Mouse (Mus musculus) left cerebral cortex, adult 6 months (tissue): ENCODE results near the gene Mettl7a1. TPM values are rescaled to one million over a fixed set of nuclear protein-coding genes. Genes with fewer than 3 reads are reported as not detected.

Experiments
- long read RNA-seq, 2 experiments: library from polyadenylated mRNA; unstranded; transcript quantifications; one replicate each; pipeline ENCODE4 v2.0.0; 2019 to 2020
- polyA plus RNA-seq: library from polyadenylated mRNA; unstranded; fragments of <200 nt; fragmentation: Nextera tagmentation; gene quantifications from 2 replicates; pipeline ENCODE4 v1.2.3, GENCODE M21; 2021

Mettl7a1 gene
- polyA plus RNA-seq = 10.1 and 16.3 TPM in 2 replicates
- long read RNA-seq, experiment 1, transcript Mettl7a1-207 (3 exons, 674 nt) = minor isoform, 10 of 114 reads
- long read RNA-seq, experiment 1, transcript Mettl7a1-201 (2 exons, 1,946 nt) = major isoform, 97 of 114 reads
- long read RNA-seq, experiment 1, partial matches to known transcripts = 0 of 114 reads
- long read RNA-seq, experiment 1, other reads (novel, unspliced or antisense) = 5 of 114 reads
- long read RNA-seq, experiment 2, transcript Mettl7a1-207 (3 exons, 674 nt) = minor isoform, 5 of 38 reads
- long read RNA-seq, experiment 2, transcript Mettl7a1-201 (2 exons, 1,946 nt) = major isoform, 29 of 38 reads
- long read RNA-seq, experiment 2, partial matches to known transcripts = 0 of 38 reads
- long read RNA-seq, experiment 2, other reads (novel, unspliced or antisense) = 2 of 38 reads

DNA sequence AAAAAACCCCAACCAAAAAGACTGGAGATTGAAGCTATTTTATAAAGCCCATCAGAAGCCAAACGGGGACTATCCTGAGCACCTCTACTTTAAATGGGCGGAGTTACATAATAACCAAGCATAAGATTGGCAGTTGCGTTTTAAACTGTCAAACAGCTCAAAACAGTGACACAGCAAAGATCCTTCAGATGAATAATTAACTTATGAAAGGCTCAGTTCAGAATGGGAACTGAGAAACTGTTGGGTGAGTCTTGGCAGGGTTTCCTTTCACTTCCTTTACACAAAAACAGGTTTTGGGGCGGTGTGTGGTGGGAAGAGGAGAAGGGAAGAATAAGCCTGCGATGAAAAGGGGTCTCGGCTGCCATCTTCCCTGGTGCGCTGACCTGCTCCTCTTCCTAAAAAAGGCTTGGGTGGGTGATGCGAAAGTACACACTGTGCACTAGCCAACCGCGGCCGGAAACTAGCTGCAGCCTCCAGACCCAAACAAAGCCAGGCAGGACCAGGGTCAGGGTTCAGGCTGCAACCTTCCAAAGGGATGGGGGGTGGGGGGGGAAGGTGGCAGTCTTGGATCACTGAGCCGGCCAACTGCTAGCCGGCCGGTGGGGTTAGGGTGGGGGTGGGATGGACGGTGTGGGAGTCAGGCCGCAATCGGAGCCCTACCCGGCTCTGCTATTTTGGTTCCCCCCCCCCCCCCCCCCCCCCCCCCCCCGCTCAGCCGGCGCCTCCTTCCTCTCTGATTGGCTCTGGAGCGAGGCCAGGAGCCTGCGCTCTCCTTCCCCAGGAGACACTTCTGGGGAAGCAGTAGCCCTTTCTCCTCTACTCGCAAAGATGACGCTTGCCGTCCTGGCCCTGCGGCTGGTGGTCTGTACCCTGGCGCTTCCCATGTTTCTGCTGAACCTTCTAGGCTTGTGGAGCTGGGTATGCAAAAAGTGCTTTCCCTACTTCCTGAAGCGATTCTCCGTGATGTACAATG, at the start of gene Mettl7a1:
Gene Mettl7a1, plus strand, starts transcription at position 122 of the 973 bp plus-strand sequence.

DNA sequence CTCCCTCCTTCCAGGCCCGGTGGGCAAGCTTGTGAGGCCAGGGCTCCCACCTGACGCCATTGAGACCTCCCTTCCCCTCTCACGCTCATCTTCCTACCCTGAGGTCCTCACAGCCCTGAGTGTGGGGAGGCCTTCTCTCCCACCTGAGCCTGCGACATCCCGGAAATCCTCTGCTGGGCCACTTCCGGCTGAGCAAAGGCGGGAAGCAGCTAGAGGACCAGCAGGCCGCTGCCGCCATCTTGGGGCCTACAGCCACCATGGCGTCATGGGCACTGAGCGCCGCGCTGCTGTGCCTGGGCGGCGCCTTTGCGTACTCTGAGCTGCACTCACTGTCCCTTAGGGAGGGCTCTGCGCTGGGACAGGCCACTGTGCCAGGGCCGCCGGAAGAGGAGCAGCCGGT, 23.3 kb upstream of the Mettl7a1 start, which contains the start of gene Tmprss12:
Gene Tmprss12, plus strand, starts transcription at position 212 of the 400 bp plus-strand sequence.

DNA sequence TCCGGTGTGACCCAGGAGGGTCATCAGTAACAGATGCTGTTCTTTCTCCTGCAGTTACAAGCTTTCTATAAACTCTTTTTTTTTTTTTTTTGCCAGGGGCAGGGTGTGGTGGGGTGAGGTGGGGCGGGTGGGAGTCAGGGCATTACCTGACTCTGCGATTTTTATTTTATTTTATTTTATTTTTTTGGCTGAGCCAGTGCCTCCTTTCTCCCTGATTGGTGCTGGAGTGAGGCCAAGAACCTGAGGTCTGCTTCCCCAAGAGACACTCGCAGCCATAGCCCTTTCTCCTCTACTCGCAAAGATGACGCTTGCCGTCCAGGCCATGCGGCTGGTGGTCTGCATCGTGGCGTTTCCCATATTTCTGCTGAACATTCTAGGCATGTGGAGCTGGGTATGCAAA, 30.7 kb downstream of the Mettl7a1 start, which contains the start of gene Mettl7a3:
Gene Mettl7a3, plus strand, starts transcription at position 301 of the 400 bp plus-strand sequence.

DNA sequence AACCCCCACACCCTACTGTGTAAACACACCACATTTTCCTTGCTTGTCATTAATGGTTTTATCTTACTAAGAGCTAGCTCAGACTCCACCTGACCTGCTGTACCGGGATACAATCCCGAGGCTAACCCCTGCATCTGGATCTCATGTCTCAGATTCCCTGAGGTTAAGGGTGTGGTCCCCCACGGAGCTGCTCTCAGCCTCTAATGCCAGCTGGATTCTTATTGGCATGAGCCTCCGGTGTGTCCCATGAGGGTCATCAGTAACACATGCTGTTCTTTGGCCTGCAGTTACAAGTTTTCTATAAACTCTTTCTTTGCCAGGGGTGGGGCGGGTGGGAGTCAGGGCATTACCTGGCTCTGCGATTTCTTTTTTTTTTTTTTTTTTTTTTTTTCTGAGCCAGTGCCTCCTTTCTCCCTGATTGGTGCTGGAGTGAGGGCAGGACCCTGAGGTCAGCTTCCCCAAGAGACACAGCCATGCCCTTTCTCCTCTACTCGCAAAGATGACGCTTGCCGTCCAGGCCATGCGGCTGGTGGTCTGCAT, 48.8 kb downstream of the Mettl7a1 start, which contains the start of the genes Methig1 and Mettl7a2:
Gene Methig1, plus strand, starts transcription at position 439 of the 540 bp plus-strand sequence.
Gene Mettl7a2, plus strand, starts transcription at position 490 of the 540 bp plus-strand sequence.

DNA sequence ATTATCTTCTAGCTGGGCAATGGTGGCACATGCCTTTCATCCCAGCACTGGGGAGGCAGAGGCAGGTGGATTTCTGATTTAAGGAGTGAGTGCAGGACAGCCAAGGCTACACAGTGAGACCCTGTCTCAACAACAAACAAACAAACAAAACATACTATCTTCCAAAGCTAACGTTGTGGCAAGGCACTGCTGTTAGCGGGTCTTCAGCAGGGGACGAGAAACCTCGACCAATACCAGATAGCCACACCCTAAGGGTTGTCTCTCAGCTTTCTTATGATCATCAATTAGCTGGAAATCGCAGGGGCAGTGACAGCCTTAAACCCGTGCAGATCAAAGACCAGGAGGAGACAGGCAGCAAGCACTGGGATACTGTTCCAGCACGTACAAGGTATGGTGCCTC, 60.3 kb downstream of the Mettl7a1 start, which contains the start of gene Higd1c:
Gene Higd1c, plus strand, starts transcription at position 301 of the 400 bp plus-strand sequence.

Other genes with a start within 250 kb of the Mettl7a1 start
- gene Atf1, start 76.3 kb upstream of the Mettl7a1 start, polyA plus RNA-seq = 5.4 and 6.0 TPM in 2 replicates
- gene Tmprss12, start 23.3 kb upstream of the Mettl7a1 start, polyA plus RNA-seq = not detected in 2 replicates
- gene Mettl7a3, start 30.8 kb downstream of the Mettl7a1 start, polyA plus RNA-seq = 0.06 TPM in 1 of 2 replicates, not detected in the other
- not detected in 2 replicates for gene Methig1, start 49.0 kb downstream of the Mettl7a1 start, polyA plus RNA-seq
- not detected in 2 replicates for gene Mettl7a2, start 49.1 kb downstream of the Mettl7a1 start, polyA plus RNA-seq
- gene Higd1c, start 60.4 kb downstream of the Mettl7a1 start, polyA plus RNA-seq = not detected in 2 replicates
- 0.06 TPM in 1 of 2 replicates, not detected in the other for gene Gm5475, start 118.0 kb downstream of the Mettl7a1 start, polyA plus RNA-seq
- gene Slc11a2, start 120.9 kb downstream of the Mettl7a1 start, polyA plus RNA-seq = 15.1 and 16.3 TPM in 2 replicates
- gene Letmd1, start 164.9 kb downstream of the Mettl7a1 start, polyA plus RNA-seq = 64.6 and 76.5 TPM in 2 replicates
- 5.3 and 8.0 TPM in 2 replicates for gene Csrnp2, start 191.3 kb downstream of the Mettl7a1 start, polyA plus RNA-seq
- 13.1 and 18.6 TPM in 2 replicates for gene Tfcp2, start 247.9 kb downstream of the Mettl7a1 start, polyA plus RNA-seq